Mouse (Mus musculus): ENCODE data around the gene Tmem50b.

- TF ChIP-seq CTCF (IDR thresholded peaks at IDR 0.05; ENCODE audit: borderline replicate concordance, insufficient read depth, low read length) (no peak), POLR2A (IDR thresholded peaks at IDR 0.05; ENCODE audit: low read depth, low read length) (no peak)
These were observed 49.6 kb downstream of the Tmem50b start for GRCm38 (mm10) chr16:91547974-91548373.
